In genomic region chr16:32866713-32867112, GRCm38 (mm10) we compare ENCODE assay signal across 9 mouse cellular contexts. TPM values are rescaled to one million over a fixed set of nuclear protein-coding genes. Genes with fewer than 3 reads are reported as not detected.
DNase-seq lines count a peak whose midpoint lies in the region; ATAC-seq lines count a peak whose summit lies in the region.
"Had no signal": no experiment of that assay in that cellular context is flagged by ENCODE, and none has a peak within 500 bp of the region (broad histone marks: within the 10 kb centered on the region; RNA-seq: fewer than 3 reads in every experiment).

No protein-coding gene starts in this region.

- H3K27ac ChIP-seq in heart, embryonic 12.5 days (ENCODE audit: poor library complexity, severe bottlenecking), result peak overlapping the region; percentile 91
- no peak overlapping the region for H3K27ac ChIP-seq in liver, embryonic 12.5 days
- H3K27ac ChIP-seq in stomach, embryonic 15.5 days, result no peak overlapping the region

- peaks cover 15% of the 10 kb centered on the region for H3K36me3 ChIP-seq in heart, embryonic 12.5 days
- peaks cover 3% of the 10 kb centered on the region; the same call in 1 of the 2 replicates for H3K36me3 ChIP-seq in liver, embryonic 12.5 days
- H3K36me3 ChIP-seq in stomach, embryonic 15.5 days, result 0 out of 2 replicates have a peak, but pooled peaks cover 3% of the 10 kb centered on the region

- peaks cover 38% of the 10 kb centered on the region for H3K4me1 ChIP-seq in heart, embryonic 12.5 days (replicated peaks)
- H3K4me1 ChIP-seq in liver, embryonic 12.5 days, result peaks cover 19% of the 10 kb centered on the region
- peaks cover 4% of the 10 kb centered on the region; the same call in 1 of the 2 replicates for H3K4me1 ChIP-seq in stomach, embryonic 15.5 days

- H3K4me2 ChIP-seq in heart, embryonic 12.5 days, result peak overlapping the region; percentile 87
- H3K4me2 ChIP-seq in liver, embryonic 12.5 days, result peak overlapping the region; percentile 93
- peak overlapping the region; percentile 77; the same call in 1 of the 2 replicates for H3K4me2 ChIP-seq in stomach, embryonic 15.5 days

- no peak for ATAC-seq in heart, embryonic 12.5 days (ENCODE audit: insufficient number of reproducible peaks, low FRiP score)
- ATAC-seq in liver, embryonic 12.5 days, result no peak
- no peak for ATAC-seq in stomach, embryonic 15.5 days (ENCODE audit: insufficient read depth, low FRiP score, low read depth)

- DNase-seq in heart, adult 8-10 months (ENCODE audit: low spot score), result no peak
- peak; percentile 49 to 59 for DNase-seq in spleen, postnatal 36 days (ENCODE audit: low spot score in 2 of 2)
- DNase-seq in spleen, adult 18-20 months, result no peak
- no peak for DNase-seq in layer of hippocampus, postnatal 14 days (ENCODE audit: low spot score in 2 of 2)
- DNase-seq in lung, postnatal 14 days, result no peak
- DNase-seq: gastrocnemius, postnatal 25 days had no signal

- no peaks in the 10 kb centered on the region for H3K9me3 ChIP-seq in heart, embryonic 12.5 days (replicated peaks)
- H3K9me3 ChIP-seq in liver, embryonic 12.5 days (replicated peaks), result no peaks in the 10 kb centered on the region
- H3K9me3 ChIP-seq in stomach, embryonic 15.5 days, result no peaks in the 10 kb centered on the region

- H3K27me3 ChIP-seq in heart, embryonic 12.5 days (replicated peaks), result no peaks in the 10 kb centered on the region
- no peaks in the 10 kb centered on the region for H3K27me3 ChIP-seq in liver, embryonic 12.5 days (replicated peaks)
- H3K27me3 ChIP-seq in stomach, embryonic 15.5 days (replicated peaks), result no peaks in the 10 kb centered on the region

- peak overlapping the region; percentile 90 for H3K9ac ChIP-seq in heart, embryonic 12.5 days
- H3K9ac ChIP-seq in liver, embryonic 12.5 days, result no peak overlapping the region
- no peak overlapping the region for H3K9ac ChIP-seq in stomach, embryonic 15.5 days

- H3K4me3 ChIP-seq in heart, embryonic 12.5 days, result peak overlapping the region; percentile 97
- H3K4me3 ChIP-seq in liver, embryonic 12.5 days, result no peak overlapping the region
- peak overlapping the region; percentile 94; the same call in 1 of the 2 replicates for H3K4me3 ChIP-seq in stomach, embryonic 15.5 days (replicated peaks)

- 82% methylated on average over 5 of the region's 5 CpGs for WGBS in heart, embryonic 12.5 days
- 72% methylated on average over 5 of the region's 5 CpGs for WGBS in liver, embryonic 12.5 days (ENCODE audit: insufficient replicate concordance)
- 82% methylated on average over 5 of the region's 5 CpGs for WGBS in stomach, embryonic 15.5 days

RNA-seq across cellular contexts. Expression of gene Fyttd1, which starts 10.6 kb away (rescaled TPM):
- 165 and 170 TPM in 2 replicates for polyA plus RNA-seq in heart, embryonic 12.5 days (2016; fragmentation: Nextera tagmentation; extraction: Ambion mirVana)
- 100 to 1,000 TPM in 3 of 4 experiments, 10 to 100 TPM in 1; 94.2 to 123 (median 109) TPM for total RNA-seq in heart, adult 8-10 months (2022)
- polyA plus RNA-seq in liver, embryonic 12.5 days (2016; fragmentation: Nextera tagmentation; extraction: Ambion mirVana), result 45.7 and 50.7 TPM in 2 replicates
- 77.5 and 85.7 TPM in 2 replicates for polyA plus RNA-seq in stomach, embryonic 15.5 days (2015; fragmentation: Nextera tagmentation; extraction: Ambion mirVana)
- total RNA-seq in layer of hippocampus, postnatal 14 days (2021), result 100 to 1,000 TPM; 111 to 121 TPM

RNA-seq across cellular contexts. Expression of gene Rubcn, which starts 10.9 kb away (rescaled TPM):
- 30.9 and 34.0 TPM in 2 replicates for polyA plus RNA-seq in heart, embryonic 12.5 days (2016; fragmentation: Nextera tagmentation; extraction: Ambion mirVana)
- 10 to 100 TPM; 30.7 to 37.0 (median 34.2) TPM for total RNA-seq in heart, adult 8-10 months (2022)
- polyA plus RNA-seq in liver, embryonic 12.5 days (2016; fragmentation: Nextera tagmentation; extraction: Ambion mirVana), result 7.3 and 7.7 TPM in 2 replicates
- 16.5 and 17.1 TPM in 2 replicates for polyA plus RNA-seq in stomach, embryonic 15.5 days (2015; fragmentation: Nextera tagmentation; extraction: Ambion mirVana)
- total RNA-seq in layer of hippocampus, postnatal 14 days (2021), result 10 to 100 TPM; 54.4 to 58.6 TPM

RNA-seq across cellular contexts. Expression of gene Lrch3, which starts 47.2 kb away (rescaled TPM):
- 24.0 and 27.5 TPM in 2 replicates for polyA plus RNA-seq in heart, embryonic 12.5 days (2016; fragmentation: Nextera tagmentation; extraction: Ambion mirVana)
- total RNA-seq in heart, adult 8-10 months (2022), result 10 to 100 TPM; 21.5 to 26.3 (median 22.7) TPM
- polyA plus RNA-seq in liver, embryonic 12.5 days (2016; fragmentation: Nextera tagmentation; extraction: Ambion mirVana), result 9.9 and 10.1 TPM in 2 replicates
- 16.9 TPM in 2 replicates for polyA plus RNA-seq in stomach, embryonic 15.5 days (2015; fragmentation: Nextera tagmentation; extraction: Ambion mirVana)
- total RNA-seq in layer of hippocampus, postnatal 14 days (2021), result 10 to 100 TPM; 36.0 to 42.8 TPM

RNA-seq across cellular contexts. Expression of gene Smbd1, which starts 56.4 kb away (rescaled TPM):
- not detected in 2 replicates for polyA plus RNA-seq in heart, embryonic 12.5 days (2016; fragmentation: Nextera tagmentation; extraction: Ambion mirVana)
- total RNA-seq in heart, adult 8-10 months (2022), result not detected
- not detected in 2 replicates for polyA plus RNA-seq in liver, embryonic 12.5 days (2016; fragmentation: Nextera tagmentation; extraction: Ambion mirVana)
- polyA plus RNA-seq in stomach, embryonic 15.5 days (2015; fragmentation: Nextera tagmentation; extraction: Ambion mirVana), result 0.27 TPM in 1 of 2 replicates, not detected in the other
- not detected for total RNA-seq in layer of hippocampus, postnatal 14 days (2021)
- total RNA-seq: gastrocnemius, postnatal 25 days had no signal

Comparison
In these comparisons a context has a peak if more than half of its experiments do, and no peak if none do; other contexts are left out.
1. DNase-seq: peak in spleen, postnatal 36 days (2 of 2); none in heart, adult 8-10 months (single experiment), spleen, adult 18-20 months (0 of 2), layer of hippocampus, postnatal 14 days (0 of 2) and lung, postnatal 14 days (single experiment).
2. Peak in every context shown above with its lines, with median percentiles within 50 percentile points of each other: H3K4me2 ChIP-seq.